Mouse (Mus musculus) C2C12 (cell line): ENCODE results near the gene Hpcal4. TPM values are rescaled to one million over a fixed set of nuclear protein-coding genes. Genes with fewer than 3 reads are reported as not detected.

Source experiments
- H3K27me3 ChIP-seq: one replicate; pipeline ENCODE4 v1.6.1; 2011; ENCODE audit not compliant: control insufficient read depth, insufficient read depth, insufficient read length
- H3K36me3 ChIP-seq: one replicate; pipeline ENCODE4 v1.6.1; 2011; ENCODE audit not compliant: control insufficient read depth, insufficient read depth
- H3K4me3 ChIP-seq: one replicate; pipeline ENCODE4 v1.5.1; 2011; ENCODE audit warnings: mild to moderate bottlenecking, control low read depth; ENCODE audit not compliant: poor library complexity, insufficient read depth, severe bottlenecking
- H3K79me2 ChIP-seq: one replicate; pipeline ENCODE4 v1.6.1; 2011; ENCODE audit not compliant: control insufficient read depth, insufficient read depth
- H3K79me3 ChIP-seq: one replicate; pipeline ENCODE4 v1.6.1; 2011; ENCODE audit warnings: low read depth, control low read depth
- H3ac ChIP-seq: one replicate; pipeline ENCODE3; 2011; ENCODE audit warnings: low read depth; ENCODE audit not compliant: control insufficient read depth, insufficient read length
- CEBPB ChIP-seq: IDR thresholded peaks from one replicate; pipeline ENCODE4 v1.6.1; 2011; ENCODE audit warnings: low read depth, mild to moderate bottlenecking, control low read depth, moderate library complexity
- CTCF ChIP-seq: IDR thresholded peaks from one replicate; pipeline ENCODE4 v1.5.1; 2011; ENCODE audit not compliant: control insufficient read depth, insufficient read depth, insufficient read length
- FOSL1 ChIP-seq: IDR thresholded peaks from one replicate; pipeline ENCODE4 v1.8.0; 2011; ENCODE audit warnings: mild to moderate bottlenecking, low read length; ENCODE audit not compliant: poor library complexity, insufficient read depth, severe bottlenecking
- MAX ChIP-seq: IDR thresholded peaks from one replicate; pipeline ENCODE4 v1.6.1; 2011; ENCODE audit warnings: mild to moderate bottlenecking, control low read depth
- MYOD1 ChIP-seq: IDR thresholded peaks from one replicate; pipeline ENCODE4 v1.6.1; 2011; ENCODE audit warnings: low read depth; ENCODE audit not compliant: control insufficient read depth, insufficient read length
- MYOG ChIP-seq: IDR thresholded peaks from one replicate; pipeline ENCODE4 v1.6.1; 2011; ENCODE audit not compliant: control insufficient read depth, insufficient read length; ENCODE audit errors: extremely low read depth
- USF1 ChIP-seq: IDR thresholded peaks from one replicate; pipeline ENCODE4 v1.6.1; 2011; ENCODE audit warnings: low read depth, mild to moderate bottlenecking, control low read depth, moderate library complexity
- polyA plus RNA-seq: library from polyadenylated mRNA; unstranded; fragments of >200 nt; fragmentation: generic; extraction: Trizol; gene quantifications from one replicate; pipeline ENCODE4 v1.2.1, GENCODE M21; 2012; ENCODE audit warnings: missing spikeins

Hpcal4 gene
- polyA plus RNA-seq, 1 experiment, result not detected

DNA sequence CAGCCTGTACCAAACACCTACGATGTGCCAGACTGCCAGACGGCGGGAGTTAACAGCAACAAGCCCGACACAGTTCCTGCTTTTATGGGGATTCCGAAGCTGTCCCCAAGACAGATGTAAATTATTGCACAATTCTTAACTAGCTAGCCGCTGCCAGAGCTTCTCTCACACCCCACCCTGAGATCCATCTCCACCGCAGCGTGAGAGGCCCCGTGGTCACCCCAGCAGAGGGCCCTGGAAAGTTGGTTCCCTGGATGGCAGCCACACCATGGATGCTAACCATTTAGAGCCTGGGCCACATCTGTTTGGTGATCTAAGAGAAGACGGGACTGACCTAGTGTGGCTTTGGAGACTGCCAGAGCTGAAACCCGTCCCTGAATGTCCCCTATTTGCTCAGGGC is 46.1 kb downstream of the Hpcal4 start:
- Histone ChIP-seq H3K4me3 (no peak overlapping the region), H3K27me3 (no peaks in the 10 kb centered on the region), H3K79me3 (no peaks in the 10 kb centered on the region), H3K79me2 (no peaks in the 10 kb centered on the region), H3K36me3 (no peaks in the 10 kb centered on the region), H3ac (no peak overlapping the region)
- TF ChIP-seq MYOG (no peak), CEBPB (peak; percentile 37)

DNA sequence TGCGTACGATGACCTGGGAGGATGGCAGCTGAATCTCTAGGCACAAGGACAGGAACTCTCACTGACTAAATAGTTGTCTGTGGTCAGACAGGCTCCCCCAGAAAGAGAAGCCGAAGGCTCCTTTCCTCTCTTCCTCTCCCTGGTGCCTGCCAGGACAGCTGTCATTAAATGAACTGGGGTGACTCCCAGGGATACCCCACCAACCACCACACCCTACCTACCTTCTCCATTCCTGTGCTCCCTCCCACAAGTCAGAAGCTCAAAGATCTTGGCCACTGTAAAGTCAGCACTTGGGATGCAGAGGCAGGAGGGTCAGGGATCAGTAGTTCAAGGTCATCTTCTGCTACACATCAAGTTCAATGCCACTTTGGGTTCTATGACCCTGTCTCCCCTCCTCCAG is 49.8 kb downstream of the Hpcal4 start:
- H3K4me3 ChIP-seq, result no peak overlapping the region
- H3K27me3 ChIP-seq, result no peaks in the 10 kb centered on the region
- H3ac ChIP-seq, result no peak overlapping the region
- no peaks in the 10 kb centered on the region for H3K79me2 ChIP-seq
- H3K36me3 ChIP-seq, result no peaks in the 10 kb centered on the region
- TF ChIP-seq FOSL1, result no peak
- no peak for TF ChIP-seq MAX
- no peak for TF ChIP-seq MYOD1
- TF ChIP-seq CEBPB, result no peak
- TF ChIP-seq USF1, result no peak
- TF ChIP-seq MYOG, result no peak
- TF ChIP-seq CTCF, result no peak
- no peaks in the 10 kb centered on the region for H3K79me3 ChIP-seq

- no peaks in the 10 kb centered on the region for H3K36me3 ChIP-seq
- H3K79me3 ChIP-seq, result no peaks in the 10 kb centered on the region
- H3K79me2 ChIP-seq, result no peaks in the 10 kb centered on the region
- no peak for TF ChIP-seq CTCF
- TF ChIP-seq FOSL1, result no peak
- no peak for TF ChIP-seq MYOD1
- H3ac ChIP-seq, result no peak within 1 kb of the TSS
- H3K4me3 ChIP-seq, result no peak within 1 kb of the TSS
- H3K27me3 ChIP-seq, result no peaks in the 10 kb centered on the region
Observed at GRCm38 (mm10) chr4:123233492-123234084, 50.6 kb downstream of the Hpcal4 start, which contains the start of gene Heyl. Gene Heyl, plus strand, starts transcription at chr4:123233556.

DNA sequence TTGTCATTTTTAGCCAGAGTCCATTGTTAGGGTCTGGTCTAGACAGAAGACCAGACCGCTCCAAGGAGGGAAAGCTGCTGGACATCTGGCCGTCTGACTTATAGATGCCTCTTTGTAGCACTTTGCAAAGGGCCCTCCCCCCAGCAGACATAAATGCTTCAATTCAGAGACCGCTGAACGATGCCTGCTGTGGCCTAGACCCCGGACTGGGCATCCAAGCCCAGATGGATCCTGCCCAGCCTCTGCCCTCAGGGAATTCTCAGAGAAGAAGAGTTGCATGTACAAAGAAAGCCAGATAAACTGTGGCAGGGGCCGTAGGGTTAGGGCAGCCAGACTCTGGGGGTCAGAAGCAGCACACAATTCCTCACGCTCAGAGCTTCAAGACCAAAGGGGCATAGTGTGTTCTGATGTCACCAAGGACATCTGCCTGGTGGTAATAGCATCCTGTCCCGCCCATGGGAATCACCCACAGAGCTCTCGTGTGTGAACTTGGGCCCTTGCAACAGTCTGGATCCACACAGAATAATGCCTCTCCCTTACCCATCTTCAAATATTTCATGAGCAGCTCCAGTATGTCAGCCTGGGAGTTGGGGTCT is 52.9 kb downstream of the Hpcal4 start:
- no peak overlapping the region for H3ac ChIP-seq
- TF ChIP-seq MYOD1, result no peak
- TF ChIP-seq FOSL1, result no peak
- no peak for TF ChIP-seq MYOG
- TF ChIP-seq USF1, result no peak
- no peak for TF ChIP-seq MAX
- no peak for TF ChIP-seq CTCF
- no peak for TF ChIP-seq CEBPB
- no peaks in the 10 kb centered on the region for H3K27me3 ChIP-seq
- H3K4me3 ChIP-seq, result no peak overlapping the region
- no peaks in the 10 kb centered on the region for H3K79me2 ChIP-seq
- no peaks in the 10 kb centered on the region for H3K79me3 ChIP-seq
- H3K36me3 ChIP-seq, result no peaks in the 10 kb centered on the region

GRCm38 (mm10) chr4:123236431-123237031 is 53.5 kb downstream of the Hpcal4 start:
- Histone ChIP-seq H3K79me3 (no peaks in the 10 kb centered on the region), H3K4me3 (no peak overlapping the region), H3ac (no peak overlapping the region), H3K27me3 (no peaks in the 10 kb centered on the region), H3K79me2 (no peaks in the 10 kb centered on the region), H3K36me3 (no peaks in the 10 kb centered on the region)
- no peak for TF ChIP-seq CTCF

DNA sequence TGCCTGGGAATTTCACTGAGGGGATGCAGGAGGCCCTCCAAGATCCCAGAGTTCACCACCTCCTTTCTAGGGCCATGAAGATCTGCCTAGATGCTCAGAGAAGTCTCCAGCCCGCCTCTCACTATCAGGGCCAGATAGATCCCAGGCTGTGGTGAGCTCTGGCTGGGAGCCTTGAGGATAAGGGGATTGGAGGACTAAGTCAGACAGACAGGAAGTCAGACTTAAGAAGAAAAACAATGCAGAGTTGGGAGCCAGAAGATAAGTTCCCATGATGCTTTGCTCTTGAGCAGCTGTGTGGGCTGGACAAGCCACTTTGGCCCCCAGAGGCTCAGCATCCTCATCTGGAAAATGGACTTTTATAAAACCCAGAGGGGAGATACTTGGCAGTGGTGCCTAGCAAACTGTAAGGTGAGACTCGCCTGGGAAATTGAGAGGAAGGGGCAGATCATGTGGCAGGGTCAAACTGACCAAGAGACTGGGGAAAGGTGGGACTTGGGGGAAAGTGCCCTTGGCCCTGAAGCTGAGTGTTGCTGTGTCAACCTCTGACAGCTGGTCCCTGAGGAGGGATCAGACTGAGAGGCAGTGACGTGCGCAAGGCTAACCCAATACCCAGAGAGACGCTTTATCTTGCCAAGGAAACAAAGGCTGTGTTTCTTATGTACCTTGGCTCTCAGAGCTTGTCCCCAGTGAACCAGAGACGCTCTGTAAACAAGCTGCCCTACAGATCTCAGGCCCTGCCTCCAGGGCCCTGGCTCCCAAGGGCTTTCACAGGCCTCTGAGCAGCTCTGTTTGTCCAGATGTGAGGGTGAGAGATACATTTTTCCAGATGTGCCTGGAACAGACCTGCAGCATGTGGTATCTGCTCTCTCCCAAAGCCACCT is 54.6 kb downstream of the Hpcal4 start:
- Histone ChIP-seq H3K36me3 (no peaks in the 10 kb centered on the region), H3K4me3 (no peak overlapping the region)

More for the DNA sequence above, 54.6 kb downstream of the Hpcal4 start:
- no peak overlapping the region for H3ac ChIP-seq
- no peaks in the 10 kb centered on the region for H3K27me3 ChIP-seq
- H3K79me2 ChIP-seq, result no peaks in the 10 kb centered on the region
- H3K79me3 ChIP-seq, result no peaks in the 10 kb centered on the region
- TF ChIP-seq MAX, result no peak
- TF ChIP-seq MYOD1, result no peak
- TF ChIP-seq CTCF, result no peak
- no peak for TF ChIP-seq CEBPB
- no peak for TF ChIP-seq FOSL1
- TF ChIP-seq USF1, result no peak
- no peak for TF ChIP-seq MYOG
